Mouse (Mus musculus): Measurements from ENCODE around the gene Plxnc1. TPM values are rescaled to one million over a fixed set of nuclear protein-coding genes. Genes with fewer than 3 reads are reported as not detected.

Gene Plxnc1
- total RNA-seq, 2 experiments from 2014 or later, result 0.33 to 0.59 TPM

- Histone ChIP-seq H3K4me3 (no peak overlapping the region), H3K27ac (no peak overlapping the region)
- DNase-seq, result no peak
- no peak for TF ChIP-seq CTCF (IDR thresholded peaks at IDR 0.05)
- intact Hi-C loops (cut with DNase I), result no loop called here
Observed at GRCm38 (mm10) chr10:94974345-94975098, 29.9 kb upstream of the Plxnc1 start.

- intact Hi-C loops (cut with DNase I), result no loop called here
- H3K27ac ChIP-seq, result no peak overlapping the region
- H3K4me3 ChIP-seq, result no peak overlapping the region
- no peak for TF ChIP-seq CTCF (IDR thresholded peaks at IDR 0.05)
- no peak for DNase-seq
Observed at GRCm38 (mm10) chr10:94971625-94972161, 27.1 kb upstream of the Plxnc1 start.

- intact Hi-C loops (cut with DNase I), result no loop called here
- TF ChIP-seq CTCF (IDR thresholded peaks at IDR 0.05), result no peak
Observed at GRCm38 (mm10) chr10:94970221-94970620, 25.6 kb upstream of the Plxnc1 start.

GRCm38 (mm10) chr10:94967468-94967867 is 22.8 kb upstream of the Plxnc1 start:
- TF ChIP-seq CTCF (IDR thresholded peaks at IDR 0.05), result no peak
- intact Hi-C loops (cut with DNase I), result no loop called here

More at GRCm38 (mm10) chr10:94970221-94970620, 25.6 kb upstream of the Plxnc1 start:
- H3K27ac ChIP-seq, result no peak overlapping the region
- no peak for DNase-seq
- H3K4me3 ChIP-seq, result no peak overlapping the region

GRCm38 (mm10) chr10:94966789-94967188 is 22.2 kb upstream of the Plxnc1 start:
- Histone ChIP-seq H3K27ac (no peak overlapping the region), H3K4me3 (no peak overlapping the region)
- TF ChIP-seq CTCF (IDR thresholded peaks at IDR 0.05), result no peak
- no peak for DNase-seq
- intact Hi-C loops (cut with DNase I), result no loop called here

More at GRCm38 (mm10) chr10:94967468-94967867, 22.8 kb upstream of the Plxnc1 start:
- no peak overlapping the region for H3K27ac ChIP-seq
- H3K4me3 ChIP-seq, result no peak overlapping the region
- no peak for DNase-seq

- no peak overlapping the region for H3K4me3 ChIP-seq
- DNase-seq, result no peak
- peak; percentile 50 for TF ChIP-seq CTCF (IDR thresholded peaks at IDR 0.05)
- intact Hi-C loops (cut with DNase I), result no loop called here
- H3K27ac ChIP-seq, result no peak overlapping the region
Observed at GRCm38 (mm10) chr10:94965093-94965492, 20.5 kb upstream of the Plxnc1 start.

GRCm38 (mm10) chr10:94962005-94962404 is 17.4 kb upstream of the Plxnc1 start:
- no peak for TF ChIP-seq CTCF (IDR thresholded peaks at IDR 0.05)
- Histone ChIP-seq H3K4me3 (no peak overlapping the region), H3K27ac (no peak overlapping the region)
- no peak for DNase-seq
- intact Hi-C loops (cut with DNase I), result no loop called here

- Histone ChIP-seq H3K4me3 (no peak overlapping the region), H3K27ac (no peak overlapping the region)
- peak; percentile 43 for DNase-seq
- no peak for TF ChIP-seq CTCF (IDR thresholded peaks at IDR 0.05)
- intact Hi-C loops (cut with DNase I), result no loop called here
Observed at GRCm38 (mm10) chr10:94961283-94961682, 16.6 kb upstream of the Plxnc1 start.

GRCm38 (mm10) chr10:94958311-94958710 is 13.7 kb upstream of the Plxnc1 start:
- Histone ChIP-seq H3K4me3 (no peak overlapping the region), H3K27ac (no peak overlapping the region)
- TF ChIP-seq CTCF (IDR thresholded peaks at IDR 0.05), result peak; percentile 91
- intact Hi-C loops (cut with DNase I), result loop anchor here (1.0 to 10.0 kb wide), 3 partner anchors 254 to 554 kb away; no protein-coding TSS in a partner anchor
- DNase-seq, result peak; percentile 36

GRCm38 (mm10) chr10:94957705-94958104 is 13.1 kb upstream of the Plxnc1 start:
- TF ChIP-seq CTCF (IDR thresholded peaks at IDR 0.05), result no peak
- intact Hi-C loops (cut with DNase I), result loop anchor here (1.0 to 10.0 kb wide), 3 partner anchors 253 to 553 kb away; no protein-coding TSS in a partner anchor
- H3K27ac ChIP-seq, result no peak overlapping the region

GRCm38 (mm10) chr10:94947915-94948675 is 3.5 kb upstream of the Plxnc1 start:
- intact Hi-C loops (cut with DNase I), result loop anchor here (10.0 kb wide), 1 partner anchor 143 kb away; no protein-coding TSS in a partner anchor
- no peak for TF ChIP-seq CTCF (IDR thresholded peaks at IDR 0.05)
- H3K4me3 ChIP-seq, result no peak overlapping the region
- no peak overlapping the region for H3K27ac ChIP-seq
- no peak for DNase-seq

More at GRCm38 (mm10) chr10:94957705-94958104, 13.1 kb upstream of the Plxnc1 start:
- no peak overlapping the region for H3K4me3 ChIP-seq
- no peak for DNase-seq

GRCm38 (mm10) chr10:94947386-94947785 is 2.8 kb upstream of the Plxnc1 start:
- Histone ChIP-seq H3K4me3 (no peak overlapping the region), H3K27ac (no peak overlapping the region)
- DNase-seq, result no peak
- TF ChIP-seq CTCF (IDR thresholded peaks at IDR 0.05), result peak; percentile 16; the same call in 1 of the 2 replicates
- intact Hi-C loops (cut with DNase I), result loop anchor here (10.0 kb wide), 1 partner anchor 143 kb away; no protein-coding TSS in a partner anchor

Measured in gastrocnemius, adult 2 months (tissue).